Mouse (Mus musculus) MEL (cell line): ENCODE results near the gene Ccr4. TPM values are rescaled to one million over a fixed set of nuclear protein-coding genes. Genes with fewer than 3 reads are reported as not detected.

Experiments used
- DNase-seq: peaks from one replicate; pipeline ENCODE4 v3.0.0; 2011; ENCODE audit warnings: low read depth, low spot score
- H3K27ac ChIP-seq: 2 replicates; pipeline ENCODE4 v1.5.1; 2012; ENCODE audit warnings: low read depth, mild to moderate bottlenecking, control low read depth, low read length, moderate library complexity; ENCODE audit not compliant: control insufficient read depth
- H3K27me3 ChIP-seq, 2 experiments: fragments of 150-350 bp in 1 of 2; sonication (generic) in 1 of 2; 2 replicates each; pipeline ENCODE4 v1.6.1; 2012; ENCODE audit warnings: low read length in 2 of 2, mild to moderate bottlenecking in 2 of 2, improper control_type of control experiment in 1 of 2, moderate library complexity in 1 of 2; ENCODE audit not compliant: insufficient read depth in 2 of 2, control insufficient read depth in 1 of 2
- H3K36me3 ChIP-seq, 2 experiments: 2 replicates each; pipeline ENCODE4 v1.6.1; 2012 to 2014; ENCODE audit warnings: low read length in 2 of 2, improper control_type of control experiment in 1 of 2, inconsistent platforms in 1 of 2, mild to moderate bottlenecking in 1 of 2; ENCODE audit not compliant: insufficient read depth in 2 of 2, control insufficient read depth in 1 of 2
- H3K4me1 ChIP-seq, 2 experiments: fragments of 150-350 bp in 1 of 2; sonication (generic) in 1 of 2; 2 replicates each; pipeline ENCODE4 v1.6.1; 2012; ENCODE audit warnings: low read length in 2 of 2, improper control_type of control experiment in 1 of 2, mild to moderate bottlenecking in 1 of 2; ENCODE audit not compliant: insufficient read depth in 2 of 2, control insufficient read depth in 1 of 2
- H3K4me3 ChIP-seq, 2 experiments: fragments of 150-350 bp in 1 of 2; sonication (generic) in 1 of 2; 2 replicates each; pipeline ENCODE4 v1.5.1; 2012; ENCODE audit warnings: low read depth in 2 of 2, low read length in 2 of 2, mild to moderate bottlenecking in 2 of 2, moderate library complexity in 2 of 2, control low read depth in 1 of 2, improper control_type of control experiment in 1 of 2; ENCODE audit not compliant: control insufficient read depth in 1 of 2, insufficient read depth in 1 of 2
- H3K79me2 ChIP-seq: 2 replicates; pipeline ENCODE4 v1.6.1; 2012; ENCODE audit warnings: mild to moderate bottlenecking, low read length, moderate library complexity; ENCODE audit not compliant: control insufficient read depth, poor library complexity, insufficient read depth
- H3K9ac ChIP-seq: 2 replicates; pipeline ENCODE4 v1.6.1; 2012; ENCODE audit warnings: low read depth, mild to moderate bottlenecking, control low read depth, low read length, moderate library complexity; ENCODE audit not compliant: control insufficient read depth, poor library complexity, severe bottlenecking
- H3K9me3 ChIP-seq: fragments of 150-350 bp; sonication (generic); replicated peaks from 2 replicates; pipeline ENCODE4 v1.6.1; 2012; ENCODE audit warnings: mild to moderate bottlenecking, low read length, improper control_type of control experiment, moderate library complexity; ENCODE audit not compliant: insufficient read depth
- BHLHE40 ChIP-seq: IDR thresholded peaks from 2 replicates; pipeline ENCODE4 v1.6.1; 2012; ENCODE audit warnings: low read depth, mild to moderate bottlenecking, inconsistent platforms, low read length, improper control_type of control experiment, borderline replicate concordance
- ELF1 ChIP-seq: IDR thresholded peaks from 2 replicates; pipeline ENCODE4 v1.6.1; 2014; ENCODE audit warnings: low read depth, mild to moderate bottlenecking, inconsistent platforms, low read length, improper control_type of control experiment, moderate library complexity
- GABPA ChIP-seq: IDR thresholded peaks from 2 replicates; pipeline ENCODE4 v1.6.1; 2012; ENCODE audit warnings: low read depth, mild to moderate bottlenecking, inconsistent platforms, low read length, improper control_type of control experiment, moderate library complexity
- KAT2A ChIP-seq: conservative IDR thresholded peaks from 2 replicates; pipeline ENCODE4 v1.6.1; 2012; ENCODE audit warnings: low read depth, low read length, improper control_type of control experiment, inconsistent platforms
- MAX ChIP-seq: IDR thresholded peaks from 2 replicates; pipeline ENCODE4 v1.6.1; 2011; ENCODE audit warnings: low read length, improper control_type of control experiment
- MAZ ChIP-seq: IDR thresholded peaks from 2 replicates; pipeline ENCODE4 v1.6.1; 2012; ENCODE audit warnings: low read depth, mild to moderate bottlenecking, inconsistent platforms, low read length, improper control_type of control experiment
- MXI1 ChIP-seq: IDR thresholded peaks from 2 replicates; pipeline ENCODE4 v1.6.1; 2011; ENCODE audit warnings: mild to moderate bottlenecking, low read depth, low read length, improper control_type of control experiment
- MYB ChIP-seq: IDR thresholded peaks from 2 replicates; pipeline ENCODE4 v1.6.1; 2011; ENCODE audit warnings: mild to moderate bottlenecking, low read depth, low read length, improper control_type of control experiment
- MYC ChIP-seq: IDR thresholded peaks from 2 replicates; pipeline ENCODE4 v1.6.1; 2011; ENCODE audit warnings: low read depth, mild to moderate bottlenecking, low read length, improper control_type of control experiment, moderate library complexity
- NRF1 ChIP-seq: IDR thresholded peaks from 2 replicates; pipeline ENCODE4 v1.6.1; 2014; ENCODE audit warnings: low read depth, mild to moderate bottlenecking, inconsistent platforms, low read length, improper control_type of control experiment, moderate library complexity; ENCODE audit not compliant: poor library complexity, insufficient read depth, severe bottlenecking
- POLR2A ChIP-seq, 2 experiments: IDR thresholded peaks; 2 replicates each; pipeline ENCODE4 v1.6.1; 2011 to 2012; ENCODE audit warnings: low read length in 2 of 2, mild to moderate bottlenecking in 2 of 2, control low read depth in 1 of 2, improper control_type of control experiment in 1 of 2, low read depth in 1 of 2, moderate library complexity in 1 of 2; ENCODE audit not compliant: control insufficient read depth in 1 of 2, insufficient read depth in 1 of 2, poor library complexity in 1 of 2
- POLR2AphosphoS5 ChIP-seq: IDR thresholded peaks from 2 replicates; pipeline ENCODE4 v1.6.1; 2012; ENCODE audit warnings: low read depth, borderline replicate concordance, mild to moderate bottlenecking, inconsistent platforms, low read length, moderate library complexity, mixed read lengths
- RCOR1 ChIP-seq: IDR thresholded peaks from 2 replicates; pipeline ENCODE4 v1.6.1; 2012; ENCODE audit warnings: low read depth, mild to moderate bottlenecking, inconsistent platforms, low read length, improper control_type of control experiment
- SIN3A ChIP-seq: IDR thresholded peaks from 2 replicates; pipeline ENCODE4 v1.6.1; 2012; ENCODE audit warnings: low read length, improper control_type of control experiment, inconsistent platforms
- TAL1 ChIP-seq: IDR thresholded peaks from 2 replicates; pipeline ENCODE4 v1.6.1; 2012; ENCODE audit warnings: mild to moderate bottlenecking, inconsistent platforms, low read length, moderate library complexity, mixed read lengths
- TBP ChIP-seq: IDR thresholded peaks from 2 replicates; pipeline ENCODE4 v1.8.0; 2011; ENCODE audit warnings: low read depth, low read length, improper control_type of control experiment
- USF1 ChIP-seq: IDR thresholded peaks from 2 replicates; pipeline ENCODE4 v1.6.1; 2014; ENCODE audit warnings: low read depth, mild to moderate bottlenecking, inconsistent platforms, low read length, improper control_type of control experiment, moderate library complexity
- USF2 ChIP-seq, 2 experiments: IDR thresholded peaks; 2 replicates each; pipeline ENCODE4 v1.6.1; 2011 to 2012; ENCODE audit warnings: improper control_type of control experiment in 2 of 2, low read length in 2 of 2, borderline replicate concordance in 1 of 2, inconsistent platforms in 1 of 2, low read depth in 1 of 2, mild to moderate bottlenecking in 1 of 2; ENCODE audit not compliant: insufficient read depth in 1 of 2
- ZC3H11A ChIP-seq: IDR thresholded peaks from 2 replicates; pipeline ENCODE4 v1.6.1; 2012; ENCODE audit warnings: low read depth, mild to moderate bottlenecking, inconsistent platforms, low read length, improper control_type of control experiment
- ZKSCAN1 ChIP-seq: IDR thresholded peaks from 2 replicates; pipeline ENCODE4 v1.6.1; 2012; ENCODE audit warnings: low read depth, mild to moderate bottlenecking, inconsistent platforms, low read length, improper control_type of control experiment, moderate library complexity
- ZNF384 ChIP-seq: IDR thresholded peaks from 2 replicates; pipeline ENCODE4 v1.6.1; 2012; ENCODE audit warnings: low read depth, mild to moderate bottlenecking, inconsistent platforms, low read length, improper control_type of control experiment
- polyA plus RNA-seq, 2 experiments: library from polyadenylated mRNA; stranded (reverse) in 1 of 2; unstranded in 1 of 2; fragments of >175 nt in 1 of 2; fragments of >200 nt in 1 of 2; gene quantifications; 2 replicates each; pipeline versions ENCODE4 v1.2.1 to v1.2.4; 2012; ENCODE audit warnings: low replicate concordance in 2 of 2, low read depth in 1 of 2; ENCODE audit not compliant: insufficient read length in 2 of 2, insufficient read depth in 1 of 2, missing spikeins in 1 of 2
- total RNA-seq: library from RNA; depleted of rRNA; stranded (reverse); fragments of 300-350 nt; gene quantifications from 2 replicates; pipeline ENCODE4 v1.2.3, GENCODE M21; 2012

Gene Ccr4
- total and polyA plus RNA-seq, 3 experiments, result 0.15 TPM; not detected in 2

DNA sequence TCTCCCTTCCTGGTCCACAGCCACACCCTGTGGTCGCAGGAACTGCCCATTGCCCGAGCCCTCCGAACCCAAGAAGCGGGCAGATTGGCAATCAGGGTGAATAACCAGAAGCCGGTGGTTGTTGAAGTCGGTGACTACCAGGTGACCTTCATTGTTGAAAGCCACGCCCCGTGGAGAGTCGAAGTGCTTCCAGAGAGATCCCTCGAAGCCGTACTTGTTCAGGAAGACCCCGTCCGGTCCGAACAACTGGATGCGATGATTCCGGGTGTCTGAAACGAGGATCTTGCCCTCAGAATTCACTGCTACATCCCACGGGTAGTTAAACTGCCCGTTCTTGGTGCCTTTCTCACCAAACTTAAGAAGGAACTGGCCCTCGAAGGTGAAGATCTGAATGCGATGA, 8.1 kb upstream of the Ccr4 start:
- Histone ChIP-seq H3K36me3 (no peaks in the 10 kb centered on the region), H3K79me2 (no peaks in the 10 kb centered on the region), H3K4me3 (no peak overlapping the region), H3K27me3 (no peaks in the 10 kb centered on the region), H3K27ac (no peak overlapping the region), H3K9ac (no peak overlapping the region), H3K4me1 (no peaks in the 10 kb centered on the region), H3K9me3 (no peaks in the 10 kb centered on the region)
- DNase-seq, result no peak
- TF ChIP-seq USF1, result no peak

DNA sequence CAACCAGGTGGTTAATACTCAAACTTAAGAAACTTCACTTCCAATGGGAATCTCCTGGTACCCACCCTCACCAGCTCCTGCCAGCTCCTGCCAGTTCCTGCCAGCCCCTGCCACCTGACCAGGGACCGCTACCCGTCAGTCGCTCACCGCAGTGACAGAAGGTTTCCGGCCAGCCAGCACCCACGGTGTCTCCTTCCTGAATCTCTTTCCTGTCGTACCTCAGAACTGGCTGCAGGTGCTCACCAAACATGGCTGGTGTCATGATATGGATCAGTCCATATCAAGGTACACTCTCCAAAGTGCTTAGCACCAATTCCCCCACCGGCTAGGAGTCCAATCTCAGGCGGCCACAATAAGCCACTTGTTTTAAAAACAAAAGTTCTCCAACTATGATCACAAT, 5.1 kb upstream of the Ccr4 start:
- Histone ChIP-seq H3K9me3 (no peaks in the 10 kb centered on the region), H3K36me3 (no peaks in the 10 kb centered on the region), H3K27ac (no peak overlapping the region), H3K9ac (no peak overlapping the region), H3K4me1 (no peaks in the 10 kb centered on the region), H3K27me3 (no peaks in the 10 kb centered on the region), H3K79me2 (no peaks in the 10 kb centered on the region), H3K4me3 (no peak overlapping the region)
- TF ChIP-seq POLR2A (IDR thresholded peaks at IDR 0.05; ENCODE audit: control insufficient read depth in 1 of 2, insufficient read depth in 1 of 2, low read depth in 1 of 2, low read length in 2 of 2, poor library complexity in 1 of 2) (no peak), KAT2A (no peak), MYB (no peak), MAX (no peak), TAL1 (no peak)
- no peak for DNase-seq

DNA sequence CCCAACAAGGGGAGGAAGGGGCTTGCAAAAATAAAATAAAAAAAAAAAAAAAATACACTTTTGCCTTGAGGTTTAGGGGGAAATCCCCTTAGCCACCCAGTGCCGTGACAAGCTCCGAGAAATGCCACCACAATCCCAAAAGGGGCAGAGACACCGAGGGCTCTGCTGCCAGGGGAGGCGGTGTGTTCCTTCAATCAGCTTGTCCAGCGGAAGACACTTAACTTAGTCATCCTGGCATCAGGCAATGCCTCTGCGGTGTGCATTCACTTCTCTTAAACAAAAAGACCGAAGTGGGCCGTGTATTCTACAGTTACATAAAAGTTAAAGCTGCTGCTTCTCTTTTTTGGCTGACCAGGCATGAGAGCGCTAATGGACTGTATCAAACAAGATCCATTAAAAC, 2.7 kb upstream of the Ccr4 start:
- TF ChIP-seq MYC (no peak), ZNF384 (no peak), MYB (no peak)
- H3K27me3 ChIP-seq, result no peaks in the 10 kb centered on the region
- no peak overlapping the region for H3K9ac ChIP-seq
- H3K36me3 ChIP-seq, result no peaks in the 10 kb centered on the region; a peak in 1 of 4 replicates
- H3K4me1 ChIP-seq, result peaks cover 0 to 7% of the 10 kb centered on the region in 2 experiments; a peak in 2 of 4 replicates
- H3K79me2 ChIP-seq, result no peaks in the 10 kb centered on the region
- no peak overlapping the region for H3K4me3 ChIP-seq
- no peak overlapping the region for H3K27ac ChIP-seq
- H3K9me3 ChIP-seq, result no peaks in the 10 kb centered on the region
- no peak for DNase-seq

DNA sequence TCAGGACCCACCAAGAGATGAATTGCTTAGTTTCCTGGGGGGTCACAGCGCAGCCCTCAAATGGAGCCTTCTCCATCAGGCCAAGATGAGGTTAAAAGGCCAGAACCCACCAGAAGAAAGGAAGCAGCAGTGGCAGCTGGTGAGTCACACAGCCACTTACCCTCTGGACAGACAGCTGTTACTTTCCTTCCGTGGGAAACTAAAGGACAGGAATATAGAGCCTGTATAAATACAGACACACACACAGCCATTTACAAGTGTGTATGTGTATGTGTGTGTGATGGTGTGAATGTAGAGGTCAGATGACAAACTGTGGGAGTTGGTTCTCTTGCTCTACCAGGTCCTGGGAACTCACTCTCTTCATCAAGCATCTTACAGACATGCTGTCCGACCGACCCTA, 1.8 kb upstream of the Ccr4 start:
- Histone ChIP-seq H3K27me3 (no peaks in the 10 kb centered on the region), H3K36me3 (peaks cover 0 to 3% of the 10 kb centered on the region in 2 experiments; a peak in 2 of 4 replicates)
- no peak for TF ChIP-seq TBP
- no peak for TF ChIP-seq RCOR1
- no peak for TF ChIP-seq ZNF384
- no peak for TF ChIP-seq USF2 (IDR thresholded peaks at IDR 0.05; ENCODE audit: borderline replicate concordance in 1 of 2, insufficient read depth in 1 of 2, low read depth in 1 of 2, low read length in 2 of 2)
- TF ChIP-seq MAX, result no peak
- TF ChIP-seq POLR2AphosphoS5, result no peak
- no peak for TF ChIP-seq ELF1
- TF ChIP-seq SIN3A, result no peak
- TF ChIP-seq MYC, result no peak
- no peak for TF ChIP-seq NRF1
- TF ChIP-seq ZC3H11A, result no peak
- no peak for TF ChIP-seq GABPA
- no peak for TF ChIP-seq MXI1
- no peak for TF ChIP-seq MAZ
- no peak for TF ChIP-seq ZKSCAN1
- no peak for TF ChIP-seq BHLHE40
- TF ChIP-seq USF1, result no peak

More for the DNA sequence above, 1.8 kb upstream of the Ccr4 start:
- no peak overlapping the region for H3K4me3 ChIP-seq
- H3K9ac ChIP-seq, result no peak overlapping the region
- no peaks in the 10 kb centered on the region for H3K9me3 ChIP-seq
- no peaks in the 10 kb centered on the region for H3K79me2 ChIP-seq
- H3K27ac ChIP-seq, result no peak overlapping the region
- H3K4me1 ChIP-seq, result peaks cover 0 to 10% of the 10 kb centered on the region in 2 experiments; a peak in 2 of 4 replicates
- no peak for DNase-seq
